Mouse (Mus musculus) cerebellum, postnatal 14 days (tissue): ENCODE data around the gene Gpr33.

ENCODE experiments used
- DNase-seq, 2 experiments: peaks; one replicate each; pipeline ENCODE4 v3.0.0; 2021; ENCODE audit warnings: mixed read lengths in 2 of 2

The Gpr33 gene

DNA sequence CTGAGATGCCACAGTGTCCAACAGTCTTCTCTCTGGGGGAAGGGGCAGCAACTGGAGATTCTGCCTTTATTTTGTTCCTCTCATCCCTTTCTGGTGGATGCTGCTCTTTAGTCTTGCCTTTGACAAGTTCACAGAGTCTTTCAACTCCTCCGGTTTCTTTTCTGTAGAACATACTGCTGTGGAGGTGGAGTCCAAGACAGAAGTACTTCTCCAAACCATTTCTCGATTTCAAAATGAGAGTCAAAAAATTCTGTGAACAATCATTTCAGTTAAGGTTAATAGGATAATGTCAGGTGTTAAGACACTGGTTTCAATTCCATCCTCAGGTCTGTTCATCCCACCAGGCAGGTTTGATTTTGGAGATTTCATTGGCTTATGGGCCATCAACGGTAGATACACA lies at the start of gene Gpr33:
Gene Gpr33, minus strand, starts transcription at position 101 of the 400 bp plus-strand sequence.
- no peak for DNase-seq

DNA sequence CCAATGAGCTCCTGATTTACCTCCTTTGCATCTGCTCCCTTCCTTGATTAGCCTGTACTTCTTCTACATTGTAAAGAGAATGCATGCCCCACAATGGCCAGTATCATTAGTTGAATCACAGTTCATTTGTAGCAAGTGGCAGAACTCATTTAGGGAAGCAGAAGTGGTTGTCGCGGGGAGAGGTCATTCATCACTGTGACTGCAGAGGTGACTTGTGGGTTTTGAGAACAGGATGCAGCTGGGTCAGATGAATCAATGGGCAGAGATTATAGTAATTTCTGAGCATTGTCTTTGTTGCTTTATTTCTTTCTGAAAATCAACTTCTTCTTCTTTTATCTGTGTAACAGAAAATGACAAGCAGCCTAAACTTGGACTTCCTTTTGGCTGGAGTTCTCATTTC lies 21.5 kb upstream of the Gpr33 start:
- no peak for DNase-seq

DNA sequence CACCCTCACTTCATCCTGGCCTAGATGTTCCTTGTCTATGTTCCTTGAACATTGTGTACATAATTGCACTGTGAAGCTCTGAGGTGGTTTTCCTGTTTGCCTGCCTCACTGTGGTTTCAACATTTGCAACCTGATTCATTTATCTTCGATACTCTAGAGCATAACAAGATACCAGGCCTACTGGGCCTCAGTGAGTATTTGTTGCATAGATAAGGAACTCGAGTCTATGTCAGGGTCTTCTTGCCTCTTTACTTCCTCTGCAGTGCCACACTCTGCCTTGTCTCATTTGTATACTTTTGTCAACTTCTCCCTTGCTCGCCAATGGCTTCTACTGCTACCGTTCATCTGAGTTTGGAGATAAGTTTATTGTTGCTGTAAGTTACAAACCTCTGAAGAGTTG lies 18.5 kb upstream of the Gpr33 start:
- DNase-seq = no peak

DNA sequence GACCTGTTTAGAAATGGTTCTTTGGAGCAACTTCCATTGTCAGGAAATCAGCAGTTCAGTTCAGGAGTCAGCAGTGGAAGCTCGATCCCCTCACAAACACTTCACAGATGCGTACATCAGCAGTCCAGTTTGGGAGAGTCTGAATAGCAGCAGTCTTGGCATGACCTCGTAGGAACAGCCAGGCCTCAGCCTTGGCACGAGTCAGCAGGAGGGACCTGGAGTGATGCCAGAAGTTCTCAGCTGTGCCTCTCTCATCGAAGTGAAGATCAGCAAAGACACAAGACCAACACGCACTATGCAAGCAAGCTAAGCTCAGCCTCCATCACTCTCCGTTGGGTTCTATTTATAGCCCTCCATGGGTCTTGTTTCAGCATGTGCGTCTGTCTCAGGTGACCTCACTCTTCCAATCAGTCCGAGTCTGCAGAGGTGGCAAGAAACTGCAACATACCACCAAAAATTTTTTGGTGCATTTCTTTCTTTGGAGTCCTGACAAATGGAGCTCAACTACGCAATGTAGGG lies 15.0 kb upstream of the Gpr33 start:
- peak; percentile 42 to 71 for DNase-seq

DNA sequence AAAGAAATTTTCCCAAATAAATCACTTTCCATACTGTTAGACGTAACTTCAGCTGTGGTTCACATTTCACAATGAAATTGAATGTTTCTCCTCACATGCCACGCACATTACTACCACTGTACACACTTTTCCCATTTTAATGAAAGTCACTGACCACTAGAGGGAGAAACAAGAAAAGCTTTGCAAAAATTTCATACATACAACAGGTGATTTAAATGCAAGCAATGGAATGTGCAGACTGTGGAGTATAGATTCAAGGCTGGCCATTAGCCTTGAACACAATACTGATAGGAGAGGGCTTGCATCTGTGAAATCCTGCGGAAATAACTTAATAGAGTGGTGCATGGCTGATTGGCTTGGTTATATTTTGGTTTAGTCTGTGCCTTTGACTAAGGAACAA lies 10.5 kb upstream of the Gpr33 start:
- DNase-seq = peak in 1 of 2 experiments; percentile 28

DNA sequence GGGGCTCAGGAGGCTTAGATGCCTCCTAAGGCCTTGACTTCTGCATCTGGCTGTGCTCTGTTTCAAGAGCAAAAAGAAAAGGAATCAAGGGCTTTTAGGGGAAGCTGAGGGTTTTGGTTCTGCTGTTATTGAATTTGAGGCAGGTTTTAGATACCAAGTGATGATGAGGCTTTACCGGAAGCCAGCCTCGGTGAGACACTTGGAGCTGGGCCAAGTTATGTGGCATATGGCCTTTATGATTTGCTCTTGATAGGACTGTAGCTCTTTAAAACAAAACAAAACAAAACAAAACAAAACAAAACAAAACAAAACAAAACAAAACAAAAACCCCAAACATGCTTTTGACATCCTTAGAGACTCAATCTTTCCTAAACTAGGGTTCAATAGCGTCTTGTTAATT lies 7.1 kb upstream of the Gpr33 start:
- no peak for DNase-seq

DNA sequence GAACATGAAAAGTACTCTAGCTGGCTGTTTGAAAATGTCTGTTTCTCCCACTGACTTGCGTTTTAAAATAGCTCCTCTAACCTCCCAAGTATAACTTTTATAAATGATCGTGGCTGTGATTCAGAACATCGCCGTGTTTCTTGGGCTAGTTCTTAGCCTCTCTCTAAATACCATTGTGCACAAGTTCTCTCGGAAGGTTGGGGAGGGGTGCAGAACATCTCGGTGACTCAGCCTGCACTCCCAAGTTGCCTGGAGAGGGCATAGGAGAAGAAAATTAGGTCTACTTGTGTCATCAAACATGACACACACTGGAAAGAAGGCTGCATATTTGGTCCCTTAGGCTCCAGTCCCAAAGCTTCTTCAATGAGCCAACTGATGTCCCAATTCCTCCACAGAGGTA lies 4.4 kb upstream of the Gpr33 start:
- no peak for DNase-seq

DNA sequence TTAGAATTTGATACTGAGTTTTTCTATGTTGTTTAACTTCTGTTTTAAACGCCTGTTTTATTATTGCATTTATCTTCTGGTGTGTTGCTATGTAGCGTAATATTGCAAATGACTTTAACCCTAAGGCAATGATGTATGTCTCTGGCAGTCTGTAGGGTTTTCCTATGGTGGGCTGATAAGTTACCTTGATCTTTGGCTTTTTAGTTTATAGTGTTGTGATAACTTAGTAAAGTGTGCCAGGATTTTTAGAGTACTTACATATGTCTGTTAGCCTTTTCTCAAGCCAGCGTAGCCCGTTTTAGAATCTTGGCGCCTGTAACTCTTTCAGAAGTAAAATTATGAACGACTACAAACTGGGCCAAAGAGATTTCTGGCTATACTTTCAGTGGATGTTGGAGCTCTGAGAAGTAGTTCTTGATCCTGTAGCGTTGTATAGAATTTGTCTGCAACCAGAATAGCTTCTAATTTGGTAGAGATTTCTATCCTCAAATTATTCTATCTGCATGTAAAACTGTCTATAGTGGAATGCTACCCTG lies 13.3 kb downstream of the Gpr33 start:
- DNase-seq = no peak

DNA sequence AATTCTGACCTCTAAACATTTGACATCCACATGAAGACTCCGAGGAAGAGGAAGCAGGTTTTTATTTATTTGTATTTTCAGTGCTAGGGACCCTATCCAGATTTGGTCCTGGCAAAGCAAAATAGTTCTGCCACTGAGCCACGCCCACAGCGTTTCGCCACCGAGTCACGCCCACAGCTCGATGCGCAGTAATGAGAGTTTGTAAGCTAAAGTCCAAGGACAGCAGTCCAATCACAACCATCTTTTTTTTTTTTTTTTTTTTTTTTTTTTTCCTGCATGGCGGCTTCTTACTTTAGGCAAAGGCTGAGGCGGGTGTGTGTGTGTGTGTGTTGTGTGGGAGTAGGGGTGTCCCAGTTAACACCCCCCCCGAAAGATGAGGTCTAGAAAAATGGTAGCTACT lies 13.8 kb downstream of the Gpr33 start:
- no peak for DNase-seq

DNA sequence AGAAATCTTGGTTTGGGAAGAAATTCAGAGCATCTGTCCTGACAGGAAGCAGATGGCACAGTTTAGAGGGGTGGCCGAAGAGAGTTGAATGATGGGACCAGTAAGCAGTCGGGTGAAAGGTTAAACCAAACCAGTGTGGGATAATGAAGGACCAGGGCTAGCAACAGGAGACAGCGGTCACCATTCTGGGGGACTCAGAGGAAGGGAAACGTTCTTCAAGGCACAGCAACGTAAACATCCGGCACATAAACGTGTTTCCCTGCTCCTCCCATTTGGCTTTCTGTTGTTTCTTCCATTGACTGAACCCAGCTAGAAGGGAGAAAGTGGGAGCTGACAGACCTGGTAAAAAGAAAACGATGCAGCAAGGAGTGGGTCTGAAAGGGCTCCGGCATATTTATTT lies 14.6 kb downstream of the Gpr33 start:
- no peak for DNase-seq

DNA sequence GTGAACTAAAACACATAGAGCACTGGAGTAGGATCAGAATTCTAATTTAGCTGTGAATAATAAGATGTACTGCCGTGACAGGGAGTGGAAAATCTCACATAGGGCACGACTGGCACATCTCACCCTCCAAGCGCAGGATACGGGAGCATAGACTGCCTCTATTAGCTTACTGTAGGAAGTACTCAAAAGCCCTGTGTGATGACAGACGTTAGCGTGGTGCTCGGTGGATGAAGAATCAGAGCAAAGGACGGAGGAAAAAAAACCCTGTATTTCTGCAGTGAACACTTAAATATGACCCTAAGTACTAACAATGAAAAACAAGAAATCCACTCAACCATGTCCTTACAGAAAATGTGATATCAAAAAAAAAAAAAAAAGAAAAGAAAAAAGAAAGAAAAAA lies 15.7 kb downstream of the Gpr33 start:
- DNase-seq = no peak

DNA sequence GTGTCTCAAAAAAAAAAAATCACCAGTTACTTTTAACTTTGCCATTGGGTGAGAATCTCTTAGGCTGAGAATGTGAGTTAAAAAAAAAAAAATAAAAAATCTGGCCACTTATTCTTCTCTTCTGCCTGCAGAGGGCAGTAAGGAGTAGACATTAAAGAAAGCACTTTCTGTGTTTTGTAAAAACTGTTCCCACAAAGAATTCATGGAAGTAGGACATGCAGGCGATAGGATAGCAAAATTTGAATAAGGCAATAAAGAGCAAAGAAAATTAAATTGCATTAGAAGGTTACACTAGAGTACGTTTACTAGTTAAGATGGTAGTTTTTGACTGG lies 17.3 kb downstream of the Gpr33 start:
- DNase-seq = peak in 1 of 2 experiments; percentile 48

DNA sequence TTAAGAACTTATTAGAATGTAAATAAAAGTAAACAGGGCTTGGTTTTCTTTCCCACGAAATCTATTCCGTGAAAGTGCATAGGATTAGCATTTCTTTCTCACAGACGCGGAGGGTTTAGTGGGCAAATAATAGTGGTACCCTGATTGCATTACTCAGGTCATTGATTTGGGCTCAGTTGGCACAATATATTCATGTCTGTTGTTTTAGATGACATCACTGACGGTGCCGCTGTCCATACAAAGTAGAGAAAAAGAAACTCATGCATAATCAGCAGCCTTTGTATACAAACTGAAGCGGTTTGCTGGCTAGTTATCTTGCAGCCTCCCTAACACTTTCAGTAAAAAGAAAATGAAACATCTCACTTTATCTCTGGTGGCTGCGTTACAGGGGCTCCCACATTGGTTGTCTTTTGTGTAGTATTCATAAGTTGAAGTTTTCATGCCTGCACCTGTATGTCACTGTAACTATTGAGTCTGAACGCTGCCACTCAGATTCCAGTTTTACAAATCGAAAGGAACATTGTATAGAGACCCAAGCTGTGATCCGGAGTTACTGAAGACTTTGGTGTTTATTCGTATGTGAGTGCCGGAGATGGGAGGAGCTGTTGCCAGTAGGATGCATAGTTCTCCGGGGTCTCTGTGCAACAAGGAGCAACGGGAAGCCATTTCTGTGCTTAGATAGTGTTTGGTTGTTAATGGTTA lies 17.8 kb downstream of the Gpr33 start:
- DNase-seq = no peak

DNA sequence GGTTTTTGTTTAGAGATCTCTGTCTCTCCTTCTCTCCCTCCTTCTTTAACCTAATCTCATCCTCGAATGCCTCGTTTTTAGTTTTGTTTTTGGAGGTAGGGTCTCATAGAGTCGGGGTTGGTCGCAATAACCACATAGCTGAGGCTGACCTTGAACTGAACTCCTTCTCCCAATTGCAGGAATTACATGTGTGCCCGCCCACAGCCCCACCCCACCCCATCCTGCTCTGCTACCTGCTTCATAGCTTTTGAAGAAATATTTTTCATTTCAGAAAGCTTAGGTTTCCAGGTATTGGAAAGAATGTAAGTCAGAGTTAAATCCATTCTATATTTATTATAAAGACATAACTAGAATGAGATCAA lies 21.2 kb downstream of the Gpr33 start:
- DNase-seq = no peak

DNA sequence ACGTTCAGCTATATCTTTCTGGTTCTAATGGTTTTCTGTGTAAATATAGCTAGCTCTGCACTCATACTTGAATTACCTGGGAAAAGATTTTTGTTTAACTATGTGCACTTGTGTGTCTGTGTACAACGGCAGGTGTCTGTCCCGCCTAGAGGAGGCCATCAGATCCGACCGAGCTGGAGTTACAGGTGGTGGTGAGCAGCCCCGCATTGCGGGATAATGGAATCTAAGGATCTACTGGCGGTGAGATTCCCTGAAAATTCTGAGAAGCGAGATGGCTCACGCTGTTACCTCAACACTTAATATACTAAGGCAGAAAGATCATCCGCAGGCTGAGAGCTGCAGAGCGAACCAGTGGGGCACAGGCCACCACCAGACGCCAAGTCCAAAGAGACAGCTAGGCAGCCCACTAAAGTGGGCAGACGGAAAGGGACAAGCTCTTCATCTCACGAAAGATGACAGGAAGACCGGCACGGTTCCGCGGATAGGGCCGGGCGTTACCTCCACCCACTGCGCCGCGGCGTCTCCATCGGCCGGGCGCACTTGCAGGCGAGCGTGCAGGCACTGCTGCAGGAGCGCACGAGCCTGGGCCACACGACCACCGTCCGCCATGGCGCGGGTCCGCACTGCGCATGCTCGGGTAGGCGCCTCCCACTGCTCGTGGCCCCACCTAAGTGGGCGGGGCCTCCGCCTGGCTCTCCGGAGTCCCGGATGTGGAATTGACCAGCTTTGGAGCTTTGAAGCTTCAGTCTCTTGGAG lies 21.8 kb downstream of the Gpr33 start, which contains the start of gene Dtd2:
Gene Dtd2, minus strand, starts transcription at position 625 of the 756 bp plus-strand sequence.
- peak; percentile 96 to 98 for DNase-seq

DNA sequence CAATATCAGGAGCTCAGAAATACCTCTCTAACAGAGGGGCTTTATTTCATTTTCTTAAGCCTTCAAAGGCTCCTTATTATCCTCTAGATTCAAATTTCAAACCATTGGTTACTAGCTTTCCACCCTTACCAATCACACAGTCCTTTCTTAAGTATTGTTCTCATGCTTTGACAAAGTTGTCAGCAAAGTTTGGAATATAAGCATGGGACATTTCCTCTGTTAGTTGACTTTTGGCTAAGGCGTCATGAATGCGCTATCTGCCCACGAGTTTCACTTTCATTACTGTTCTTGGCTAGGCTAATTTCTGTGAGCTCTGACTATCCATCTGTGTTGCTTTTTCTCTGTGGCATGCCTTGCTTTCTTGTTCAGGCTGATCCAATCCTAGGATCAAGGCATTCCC lies 25.1 kb downstream of the Gpr33 start:
- DNase-seq = no peak

DNA sequence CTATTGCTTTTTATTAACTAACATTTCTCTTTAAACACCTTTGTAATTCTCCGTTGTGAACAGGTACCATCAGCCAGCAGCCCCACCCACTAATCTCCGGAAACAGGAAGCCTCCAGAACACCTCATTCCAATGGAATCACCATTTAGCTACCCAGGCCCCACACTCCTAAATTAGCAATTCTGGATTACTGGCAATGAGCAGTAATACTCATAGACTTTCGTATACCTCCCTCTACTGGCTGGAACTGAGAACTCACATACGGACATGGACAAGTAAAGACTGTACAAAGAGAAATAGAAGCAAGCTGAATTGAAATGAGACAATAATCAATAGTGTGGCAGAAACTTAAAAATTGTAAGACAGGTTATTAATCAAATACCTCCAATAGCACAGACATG lies 26.3 kb downstream of the Gpr33 start:
- peak; percentile 83 to 84 for DNase-seq

DNA sequence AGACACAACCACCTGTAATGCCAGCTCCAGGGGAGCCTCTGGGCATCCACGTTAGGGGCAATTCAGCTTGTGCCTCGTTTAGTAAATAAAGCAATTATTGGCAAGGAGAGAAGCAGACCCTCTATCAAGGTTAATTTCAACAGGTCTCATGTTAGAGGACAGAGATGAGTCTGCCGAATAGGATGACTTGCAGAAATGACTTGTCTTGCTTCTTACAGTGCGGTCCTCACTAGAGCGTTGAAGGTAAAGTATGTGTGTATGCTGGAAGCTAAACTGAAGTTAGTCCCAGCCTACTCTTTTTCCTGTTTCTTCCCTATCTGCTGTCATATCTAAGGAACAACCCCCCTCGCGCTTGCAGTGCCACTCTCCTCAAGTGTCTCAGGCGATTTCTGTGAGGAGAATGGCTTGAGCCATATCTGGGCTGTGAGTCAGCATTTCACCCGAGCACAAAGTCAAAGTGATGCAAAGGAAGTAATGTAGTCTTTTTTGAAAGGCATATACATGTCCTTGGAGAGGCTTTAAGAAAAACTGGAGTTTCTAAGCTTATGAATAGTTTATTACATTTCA lies 29.4 kb downstream of the Gpr33 start:
- DNase-seq = no peak

DNA sequence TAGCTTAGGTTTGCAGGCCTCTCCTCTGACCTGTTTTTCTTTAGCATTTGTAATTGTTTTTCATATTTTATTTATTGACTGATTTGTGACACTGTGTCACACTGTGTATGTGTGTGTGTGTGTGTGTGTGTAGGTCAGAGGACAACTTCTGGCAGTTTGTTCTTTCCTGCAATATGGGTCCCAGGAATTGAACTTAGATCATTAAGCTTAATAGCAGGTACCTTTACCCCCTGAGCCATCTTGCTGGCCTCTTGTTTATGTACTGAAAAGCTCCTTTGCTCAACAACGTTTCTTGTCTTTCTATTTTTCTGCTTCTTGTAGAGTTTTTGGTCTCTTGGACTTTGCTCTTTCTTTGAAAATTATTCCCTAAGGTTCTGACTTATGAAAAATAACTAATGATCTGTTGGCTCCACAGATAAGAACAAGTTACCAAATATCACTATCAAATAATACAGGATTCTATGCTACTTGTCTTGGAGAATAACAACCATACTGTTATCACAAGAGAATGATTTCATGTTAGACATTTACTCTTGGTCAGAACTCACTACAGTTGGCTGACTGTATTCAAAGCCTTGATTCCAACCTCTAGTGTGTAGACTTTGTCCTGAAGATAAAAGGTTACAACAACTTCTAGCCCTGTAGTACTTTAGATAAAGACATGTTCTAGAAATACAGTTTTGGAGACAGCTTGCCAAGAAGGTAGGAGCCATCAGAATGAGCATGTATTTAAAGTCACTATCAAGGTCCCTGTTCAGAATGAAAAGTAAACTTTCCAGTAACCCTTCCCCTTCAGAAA lies 31.9 kb downstream of the Gpr33 start:
- no peak for DNase-seq

DNA sequence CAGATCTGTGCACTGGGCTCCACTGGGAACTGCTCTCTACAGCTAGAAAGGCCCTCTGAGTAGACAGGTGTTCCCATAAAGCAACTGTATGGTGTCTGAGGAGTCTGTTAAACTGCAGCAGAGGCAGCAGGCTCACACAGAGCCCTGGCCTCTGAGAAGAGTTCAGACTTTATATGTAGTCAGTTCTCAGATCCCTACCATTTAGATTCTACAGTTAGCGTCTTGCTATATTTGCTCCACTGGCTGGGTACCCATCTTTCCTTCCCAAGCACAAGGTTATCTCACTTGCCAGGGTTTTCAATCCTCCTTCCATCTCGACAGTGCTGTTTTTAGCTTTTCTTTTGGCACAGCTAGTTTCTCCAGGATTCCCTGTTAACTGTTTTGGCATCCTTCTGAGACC lies 37.2 kb downstream of the Gpr33 start:
- DNase-seq = no peak

DNA sequence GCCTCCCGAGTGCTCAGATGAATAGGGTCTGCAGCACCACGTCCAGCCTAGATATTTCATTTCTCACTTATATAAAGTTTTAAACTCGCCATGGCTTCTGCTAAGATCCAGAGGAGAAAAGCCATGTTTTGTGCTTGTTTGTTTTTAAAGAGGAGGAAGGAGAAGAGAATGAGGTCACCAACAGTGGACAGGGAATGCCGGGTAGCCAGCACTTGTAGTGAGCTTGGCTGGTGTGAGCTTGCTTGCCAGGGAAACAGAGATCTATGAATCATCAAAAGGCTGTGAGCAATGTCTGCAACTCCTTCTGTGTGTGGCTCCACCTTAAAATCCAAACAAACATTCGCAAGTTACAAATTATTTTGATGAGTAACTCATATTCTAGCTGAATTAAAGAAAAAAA lies 39.3 kb downstream of the Gpr33 start:
- DNase-seq = no peak

DNA sequence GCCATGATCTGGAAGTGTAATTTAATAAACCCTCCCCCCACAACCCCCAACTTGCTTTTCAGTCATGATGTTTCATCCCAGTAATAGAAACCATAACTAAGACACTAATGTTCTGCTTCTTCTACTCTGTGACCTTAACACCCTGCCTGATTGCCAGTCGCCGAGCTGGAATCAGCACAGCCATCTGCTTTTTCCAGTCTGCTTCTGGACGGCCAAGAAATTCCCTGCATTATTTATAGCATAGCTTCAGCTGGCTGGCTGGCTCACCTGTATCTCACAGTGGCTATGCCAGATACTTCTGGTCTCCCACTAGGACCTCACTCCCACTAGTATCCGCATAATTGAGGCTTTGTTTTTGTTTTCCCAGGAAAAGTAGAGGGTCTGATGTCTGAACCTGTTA lies 42.0 kb downstream of the Gpr33 start:
- peak; percentile 27 for DNase-seq

DNA sequence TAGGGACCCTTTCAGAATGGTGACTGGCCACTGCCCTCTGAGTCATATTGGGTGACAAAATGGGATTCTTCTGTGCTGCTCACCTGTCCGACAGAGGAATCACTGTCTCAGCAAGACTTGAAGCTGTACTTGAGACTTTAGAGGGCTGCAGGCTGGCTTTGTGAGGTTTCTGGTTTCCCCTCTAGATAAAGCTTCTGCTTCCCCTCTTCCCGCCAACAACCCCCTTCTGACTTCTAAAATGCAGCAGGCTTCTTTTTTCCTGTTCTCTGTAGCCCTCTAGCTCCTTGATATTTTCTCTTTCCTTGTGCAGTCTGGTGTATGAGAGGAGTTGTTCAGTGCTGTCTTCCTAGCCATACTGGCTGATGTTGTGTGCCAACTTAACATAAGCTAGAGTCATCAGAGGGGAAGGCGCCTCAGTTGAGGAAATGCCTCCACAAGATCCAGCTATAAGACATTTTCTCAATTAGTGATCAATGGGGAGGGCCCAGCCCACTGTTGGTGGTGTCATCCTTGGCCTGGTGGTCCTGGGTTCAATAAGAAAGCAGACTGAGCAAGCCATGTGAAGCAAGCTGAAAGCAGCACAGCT lies 42.6 kb downstream of the Gpr33 start:
- no peak for DNase-seq
